Mouse (Mus musculus): ENCODE data around the gene Fes.

DNA sequence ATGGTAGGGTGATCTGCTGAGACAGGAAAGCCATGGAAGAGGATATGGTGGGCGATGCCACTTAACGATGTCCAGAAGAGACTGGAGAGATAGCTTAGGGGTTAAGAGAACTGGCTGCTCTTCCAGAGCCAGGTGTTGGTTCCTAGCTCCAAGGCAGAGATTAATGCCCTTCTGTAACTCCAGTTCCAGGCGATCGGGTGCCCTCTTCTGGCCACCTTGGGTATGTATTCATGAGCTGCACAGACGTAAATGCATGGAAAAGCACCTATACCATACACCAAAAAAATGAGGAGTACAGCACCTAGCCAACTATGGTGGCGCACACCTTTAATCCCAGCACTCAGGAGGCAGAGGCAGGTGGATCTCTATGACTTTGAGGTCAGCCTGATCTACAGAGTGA lies 37.0 kb upstream of the Fes start:
- TF ChIP-seq POLR2A (IDR thresholded peaks at IDR 0.05; ENCODE audit: low read depth, low read length) (no peak), CTCF (IDR thresholded peaks at IDR 0.05; ENCODE audit: extremely low read depth, insufficient read depth, insufficient read length, insufficient replicate concordance) (no peak)

All from spleen, adult 2 months (tissue).